Mouse (Mus musculus) B cell, adult 2 months (primary cell): Measurements from ENCODE around the gene G3bp2.

ENCODE experiments used
- DNase-seq, 2 experiments: peaks; one replicate each; pipeline ENCODE4 v3.0.0; 2022

G3bp2 gene

DNA sequence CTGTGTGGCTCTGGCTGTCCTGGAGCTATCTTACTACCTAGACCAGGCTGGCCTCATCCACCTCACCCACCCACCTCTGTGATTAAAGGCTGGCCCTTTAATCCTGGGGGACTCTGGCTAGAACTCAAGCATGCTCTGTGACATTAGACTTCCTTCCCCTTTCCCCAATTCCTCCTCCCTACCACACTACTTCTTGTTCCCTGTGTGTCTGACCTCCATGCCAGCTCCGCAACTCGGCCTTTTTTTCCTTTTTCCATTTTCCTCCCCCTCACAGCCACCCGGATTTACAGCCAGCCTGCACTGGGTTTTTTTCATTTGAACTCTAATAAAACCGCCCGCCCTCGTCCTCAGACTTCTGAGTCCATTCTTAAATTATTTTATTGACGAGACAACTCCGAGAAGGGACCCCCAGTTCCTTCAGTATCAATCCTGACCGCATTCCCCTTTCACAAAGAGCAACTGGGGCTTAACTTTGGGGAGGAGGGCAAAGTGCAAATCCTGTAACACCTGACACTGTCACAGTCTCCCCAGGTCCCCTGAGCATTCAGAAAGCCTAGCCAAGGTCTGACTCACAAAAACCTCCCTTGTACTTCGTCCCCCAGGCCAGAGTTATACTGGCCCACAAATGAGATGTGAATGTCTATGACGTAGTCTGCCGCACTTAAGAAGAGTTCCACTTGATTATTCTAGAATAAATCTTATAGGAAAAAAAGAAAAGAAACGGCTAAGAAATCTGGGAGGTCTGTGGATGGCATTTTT is 15.0 kb upstream of the G3bp2 start:
- DNase-seq = no peak

GRCm38 (mm10) chr5:92097779-92098178 is 14.3 kb upstream of the G3bp2 start:
- DNase-seq = no peak

DNA sequence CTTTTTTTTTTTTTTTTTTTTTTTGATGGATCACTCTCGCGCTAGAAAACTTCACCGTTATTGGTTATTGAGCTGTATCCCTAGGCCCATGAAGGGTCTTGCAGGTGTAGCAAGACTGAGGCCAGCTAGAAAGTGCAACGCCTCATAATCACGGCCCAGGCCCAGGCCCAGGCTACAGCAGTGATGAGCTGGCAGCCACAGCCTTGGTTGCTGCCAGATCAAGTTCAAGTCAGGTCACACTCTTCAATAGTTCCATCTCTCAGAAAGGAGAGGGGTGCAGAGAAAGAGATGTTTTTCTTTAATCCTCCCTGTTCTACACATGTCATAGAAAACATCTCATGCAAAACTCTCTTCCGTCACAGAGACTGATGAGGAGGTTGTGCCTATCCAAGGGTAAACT is 13.3 kb upstream of the G3bp2 start:
- no peak for DNase-seq

- no peak for DNase-seq
These were observed 10.5 kb upstream of the G3bp2 start for GRCm38 (mm10) chr5:92094062-92094415.

DNA sequence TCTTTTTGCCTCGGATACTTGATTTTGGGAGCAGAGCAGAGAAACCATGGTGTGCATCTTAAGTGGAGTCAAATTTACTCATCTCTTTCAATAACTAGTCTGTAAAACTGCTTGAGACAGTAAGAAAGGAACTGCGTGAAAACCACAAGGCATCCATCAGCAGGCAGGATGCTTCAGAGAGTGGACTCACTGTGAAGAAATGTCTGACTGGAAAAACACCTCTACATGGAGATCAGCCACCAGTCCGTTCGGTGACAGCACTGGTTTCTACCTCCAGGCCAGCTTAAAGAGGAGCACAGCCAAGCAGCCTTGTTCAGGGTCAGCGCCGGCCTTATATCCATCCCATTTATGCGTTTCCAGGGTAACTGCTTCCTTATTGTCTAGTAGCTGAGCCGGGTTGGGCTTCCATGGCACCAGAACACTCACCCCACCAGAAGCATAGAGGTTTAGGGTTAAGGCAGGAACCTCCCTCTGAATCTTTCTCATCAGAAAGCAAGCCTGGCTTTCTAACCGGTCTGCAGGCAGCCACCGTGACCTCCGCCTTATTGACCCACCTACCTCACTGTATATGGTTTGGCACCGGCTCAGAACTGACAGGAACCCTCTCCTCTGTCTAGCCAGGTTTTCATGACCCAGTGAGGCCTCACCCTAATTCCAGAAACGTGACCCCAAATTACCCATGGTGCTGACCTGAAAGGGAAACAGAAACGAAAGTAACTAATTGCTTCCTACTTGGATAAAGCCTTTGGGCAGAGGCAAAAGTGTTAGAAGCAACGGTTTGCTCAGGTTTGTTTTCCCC is 9.9 kb upstream of the G3bp2 start:
- peak; percentile 20 to 29 for DNase-seq

DNA sequence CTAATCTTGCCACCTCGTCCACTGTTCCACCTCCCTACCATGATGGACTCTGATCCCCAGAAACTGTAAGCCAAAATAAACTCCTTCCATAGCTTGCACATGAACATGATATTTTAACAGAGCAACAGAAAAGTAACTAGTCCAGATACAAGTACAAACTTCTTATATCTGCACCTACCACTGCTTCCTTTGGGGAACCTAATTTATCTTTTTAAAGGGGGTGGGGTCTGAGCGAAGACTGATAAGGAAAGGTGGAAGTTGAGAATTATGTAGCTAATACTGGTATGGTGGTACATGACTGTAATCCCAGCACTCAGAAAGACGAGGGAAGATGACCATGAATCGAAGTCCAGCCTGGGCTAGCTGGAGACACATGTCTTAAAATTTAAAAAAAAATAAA is 4.0 kb upstream of the G3bp2 start:
- no peak for DNase-seq

DNA sequence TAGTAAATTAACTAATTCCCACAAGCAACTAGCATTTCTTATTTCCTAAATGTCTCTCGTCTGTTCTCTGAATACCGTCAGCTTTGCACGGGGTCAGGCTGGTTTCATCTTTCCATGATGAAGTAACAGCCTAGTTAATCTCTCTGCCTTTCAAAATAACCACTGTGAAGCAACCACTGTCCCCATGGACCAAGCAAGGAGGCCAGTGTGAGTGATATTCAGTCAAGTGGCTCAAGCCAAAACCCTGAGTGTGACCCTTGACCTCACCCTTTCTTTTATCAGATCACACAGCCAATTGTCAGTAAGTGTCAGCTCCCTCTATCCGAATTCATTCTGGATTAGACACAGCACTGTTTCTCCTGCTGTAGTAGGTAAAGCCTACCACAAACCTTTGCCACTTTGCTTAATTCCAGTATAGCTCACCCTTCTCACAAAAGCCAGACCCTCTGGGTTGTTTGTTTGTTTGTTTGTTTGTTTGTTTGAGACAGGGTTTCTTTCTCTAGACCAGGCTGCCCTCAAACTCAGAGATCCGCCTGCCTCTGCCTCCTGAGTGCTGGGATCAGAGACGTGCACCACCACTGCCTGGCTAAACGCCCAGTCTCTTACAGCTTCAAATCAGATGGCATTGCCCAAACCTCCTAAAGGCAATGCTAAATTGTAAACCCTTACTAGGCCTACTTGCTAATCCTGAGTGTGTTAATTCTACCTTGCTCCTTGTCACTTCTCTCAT is 2.5 kb upstream of the G3bp2 start:
- no peak for DNase-seq

DNA sequence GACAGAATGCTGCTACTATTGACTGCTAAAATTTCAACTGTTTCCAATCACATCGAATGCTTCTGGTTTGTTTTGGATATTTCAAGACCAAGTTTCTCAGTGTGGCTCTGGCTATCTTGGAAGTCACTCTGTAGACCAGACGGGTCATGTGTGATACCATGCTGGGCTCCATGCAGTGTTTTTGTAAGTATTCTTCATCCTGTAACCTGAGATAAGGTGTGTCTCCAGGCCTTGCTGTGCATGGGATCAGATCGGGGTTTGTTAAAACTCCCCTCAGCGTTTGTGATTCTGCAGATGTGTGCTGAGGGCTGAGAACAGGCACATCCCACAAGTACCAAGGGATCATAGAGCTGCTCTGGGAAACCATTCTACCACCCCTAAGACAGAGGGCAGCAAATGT is 1.7 kb upstream of the G3bp2 start:
- DNase-seq = no peak

DNA sequence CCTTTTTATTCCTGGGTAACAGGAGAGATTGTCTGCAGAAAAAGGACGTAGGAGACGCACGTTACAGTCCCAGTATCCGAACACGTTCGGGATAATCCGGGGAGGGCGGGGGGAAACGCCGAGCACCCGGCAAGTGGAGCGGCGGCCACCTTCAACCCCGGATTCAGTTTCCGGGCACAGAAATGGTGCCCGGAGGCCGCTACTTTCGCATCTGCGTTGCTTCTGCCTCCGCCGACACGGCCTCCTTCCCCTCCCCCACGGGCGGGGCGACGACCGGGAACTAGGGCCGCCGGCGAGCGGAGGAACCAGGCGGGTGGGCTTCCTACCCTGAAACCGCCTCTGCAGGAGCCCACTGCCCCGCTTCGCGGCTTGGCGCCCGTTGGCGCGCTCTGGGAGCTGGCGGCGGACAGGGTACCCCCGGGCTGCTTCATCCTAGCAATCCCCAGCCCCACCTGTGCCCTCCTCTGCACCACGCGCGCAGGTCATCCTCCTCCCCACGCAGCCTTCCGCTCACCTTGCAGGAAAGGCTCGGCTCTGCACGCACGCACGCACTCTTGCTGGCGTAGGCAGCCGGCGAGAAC is 608 bp downstream of the G3bp2 start:
- peak; percentile 80 for DNase-seq

DNA sequence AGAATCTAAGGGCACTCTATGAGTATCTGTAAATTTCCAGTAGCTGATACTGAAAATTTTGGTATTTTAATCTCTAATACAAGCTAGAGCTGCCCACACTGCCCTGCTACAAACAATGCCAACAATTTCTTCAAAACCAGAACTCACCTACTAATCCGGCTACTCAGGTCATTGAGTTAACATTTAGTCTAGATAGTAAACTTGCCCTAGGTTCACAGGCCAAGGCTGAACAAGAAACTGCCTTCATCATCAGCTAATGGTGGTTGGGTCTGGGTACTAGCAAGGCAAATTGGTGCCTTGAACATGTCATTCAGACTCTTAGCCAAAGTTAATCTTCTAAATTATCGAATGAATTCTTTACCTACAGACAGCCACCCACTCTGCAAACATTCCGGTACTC is 2.2 kb downstream of the G3bp2 start:
- no peak for DNase-seq

GRCm38 (mm10) chr5:92080400-92080799 is 3.1 kb downstream of the G3bp2 start:
- DNase-seq = no peak

DNA sequence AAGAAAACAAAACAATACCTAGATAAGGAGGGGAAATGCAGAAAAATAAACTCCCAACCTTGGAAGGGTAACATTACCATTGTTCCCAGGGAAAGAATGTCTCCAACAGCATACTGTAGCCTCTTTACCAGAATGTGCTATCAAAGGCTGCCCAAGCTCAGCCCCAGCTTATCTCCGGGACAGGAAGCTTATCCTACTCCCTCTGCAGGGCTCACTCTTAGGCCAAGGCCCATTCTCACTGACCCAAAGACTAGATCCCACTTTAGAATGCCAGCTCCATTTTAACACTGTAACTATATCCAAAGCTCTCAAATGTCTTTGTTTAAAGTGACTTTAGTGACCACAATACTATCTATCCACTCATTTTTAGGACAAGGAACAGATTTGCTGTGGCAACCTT is 4.2 kb downstream of the G3bp2 start:
- DNase-seq = no peak

GRCm38 (mm10) chr5:92078751-92079150 is 4.8 kb downstream of the G3bp2 start:
- DNase-seq = no peak

DNA sequence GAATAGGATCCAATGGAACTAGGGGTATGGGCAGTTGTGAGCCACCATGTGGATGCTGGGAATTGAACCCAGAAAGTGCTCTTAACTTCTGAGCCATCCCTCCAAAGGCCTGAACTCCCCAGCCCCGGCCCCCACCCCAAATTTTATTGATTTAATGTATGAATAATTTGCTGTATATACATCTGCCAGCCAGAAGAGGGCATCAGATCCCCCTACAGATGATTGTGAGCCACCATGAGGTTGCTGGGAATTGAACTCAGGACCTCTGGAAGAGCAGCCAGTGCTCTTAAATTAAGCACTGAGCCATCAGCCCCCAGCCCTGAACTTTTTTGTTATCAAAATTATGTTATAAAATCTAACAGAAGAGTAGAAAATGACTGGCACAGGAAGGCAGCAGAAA is 7.2 kb downstream of the G3bp2 start:
- peak; percentile 26 to 28 for DNase-seq

GRCm38 (mm10) chr5:92074061-92074460 is 9.5 kb downstream of the G3bp2 start:
- no peak for DNase-seq

DNA sequence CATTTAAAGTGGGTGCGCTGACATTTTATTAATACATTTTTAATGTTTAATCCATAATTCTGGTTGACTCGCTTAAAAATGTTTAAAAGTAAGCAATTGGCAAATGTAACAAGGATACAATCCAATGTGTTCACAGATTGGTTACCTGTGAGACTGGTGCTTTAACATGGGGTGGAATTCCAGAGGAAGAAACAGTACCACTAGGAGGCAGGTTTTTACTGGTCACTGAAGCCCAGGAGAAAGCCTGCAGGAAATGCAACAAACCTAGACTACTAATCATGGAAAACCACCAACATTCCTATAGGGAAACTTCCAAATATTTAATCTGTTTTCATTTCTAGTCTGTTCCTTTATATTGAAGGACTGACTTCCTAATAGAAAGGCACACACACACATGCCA is 20.3 kb downstream of the G3bp2 start:
- DNase-seq = no peak

DNA sequence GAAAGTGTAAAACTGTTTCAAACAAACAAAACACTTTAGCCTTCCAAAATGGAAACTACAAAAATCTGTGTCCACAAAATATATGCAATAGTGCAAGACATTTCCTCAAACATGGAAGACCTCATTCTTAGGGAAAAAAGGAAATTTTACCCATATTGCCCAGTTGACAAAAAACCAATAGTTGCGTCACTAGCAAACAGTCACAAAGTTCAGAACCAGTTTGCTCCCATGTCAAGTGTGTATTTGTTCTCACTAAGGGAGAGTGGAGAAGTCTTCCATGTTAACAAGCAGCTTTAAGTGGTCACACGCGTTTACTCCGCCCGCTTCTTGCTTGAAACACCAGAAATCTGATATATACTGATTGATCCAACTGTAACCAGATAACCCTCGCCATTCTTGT is 30.7 kb downstream of the G3bp2 start:
- DNase-seq = no peak

GRCm38 (mm10) chr5:92050419-92050818 is 33.1 kb downstream of the G3bp2 start:
- no peak for DNase-seq

DNA sequence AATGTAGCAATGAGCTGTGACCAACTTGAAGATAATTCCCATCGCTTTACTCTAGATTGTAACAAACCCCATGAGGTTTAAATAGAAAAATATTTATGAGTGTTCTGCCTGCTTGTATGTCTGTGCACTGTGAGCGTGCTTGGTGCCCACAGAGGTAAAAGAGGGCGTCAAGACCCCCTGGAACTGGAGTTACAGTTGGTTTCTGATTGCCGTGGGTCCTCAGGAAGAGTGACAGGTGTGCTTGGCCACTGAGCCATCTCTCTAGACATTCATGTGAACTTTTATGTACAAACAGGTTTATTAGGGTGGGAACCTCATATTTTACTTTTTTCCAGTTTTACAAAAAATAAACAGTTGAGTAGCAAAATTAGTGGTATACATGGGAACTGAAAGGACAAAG is 39.7 kb downstream of the G3bp2 start, which contains the start of gene Cdkl2:
TSS of gene Cdkl2 (minus strand) at position 101 of the 400 bp plus-strand sequence.
- no peak for DNase-seq

GRCm38 (mm10) chr5:92042377-92043348 is 40.9 kb downstream of the G3bp2 start:
- DNase-seq = peak; percentile 97

DNA sequence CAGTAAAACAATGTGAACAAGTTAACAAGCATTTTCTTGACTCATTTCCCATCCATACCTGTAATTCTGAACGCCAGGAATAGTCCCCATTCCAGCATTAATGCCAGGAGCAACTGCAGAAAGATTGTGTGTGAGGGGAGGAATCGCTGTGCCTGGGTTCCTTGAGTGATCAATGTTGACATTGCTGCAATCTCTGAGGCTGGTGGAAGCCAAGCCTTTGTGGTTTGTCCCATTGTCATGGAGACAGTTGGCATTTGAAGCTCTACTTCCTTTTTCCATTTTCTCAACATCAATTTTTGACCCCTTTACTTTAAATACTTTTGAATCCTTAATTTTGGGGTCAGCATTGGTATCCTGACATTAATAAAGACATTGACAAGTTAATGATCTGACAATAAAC is 63.6 kb downstream of the G3bp2 start:
- no peak for DNase-seq

DNA sequence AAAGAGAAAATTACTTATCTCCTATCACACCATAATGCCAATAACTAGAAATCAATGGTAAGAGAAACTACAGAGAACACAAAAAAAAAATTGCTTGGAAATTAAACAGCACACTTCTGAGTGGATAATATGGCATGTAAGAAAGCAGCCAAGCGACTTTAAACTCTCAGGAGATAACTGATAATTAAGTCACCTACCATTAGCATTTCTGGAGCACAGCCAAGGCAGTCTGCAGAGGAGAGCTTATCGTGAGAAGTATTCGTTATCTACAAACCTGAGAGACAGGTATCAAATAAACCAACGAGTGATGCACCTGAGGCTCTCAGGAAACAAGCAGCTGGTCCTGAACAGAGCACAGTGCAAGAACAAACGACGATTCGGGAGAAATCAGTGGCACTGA is 71.8 kb downstream of the G3bp2 start:
- DNase-seq = no peak
